ENCODE assay signal across 8 mouse cellular contexts in genomic region chr5:139324691-139325394, GRCm38 (mm10). TPM values are rescaled to one million over a fixed set of nuclear protein-coding genes. Genes with fewer than 3 reads are reported as not detected.
DNase-seq lines count a peak whose midpoint lies in the region; ATAC-seq and TF ChIP-seq lines count a peak whose summit lies in the region.

No protein-coding gene starts in this region.

- H3K79me2 ChIP-seq in liver, adult 2 months (ENCODE audit: control insufficient read depth, insufficient read depth, low read length): no peaks in the 10 kb centered on the region

- ATAC-seq in forebrain, embryonic 11.5 days (replicated peaks; ENCODE audit: low FRiP score): peak; percentile 45; the same call in 1 of the 2 replicates
- peak; percentile 67 for ATAC-seq in inflammation-experienced regulatory T-cells, adult 6 months
- peak; percentile 55 for ATAC-seq in midbrain, embryonic 16.5 days
- peak; percentile 39; the same call in 1 of the 2 replicates for ATAC-seq in stomach, embryonic 16.5 days (ENCODE audit: insufficient read depth, low FRiP score)

- no peaks in the 10 kb centered on the region for H3K36me3 ChIP-seq in forebrain, embryonic 11.5 days (ENCODE audit: control insufficient read depth, insufficient read depth, low read length)
- no peaks in the 10 kb centered on the region for H3K36me3 ChIP-seq in liver, adult 2 months (ENCODE audit: control insufficient read depth, insufficient read depth, low read length)
- no peaks in the 10 kb centered on the region for H3K36me3 ChIP-seq in midbrain, embryonic 16.5 days (ENCODE audit: control insufficient read depth, insufficient read depth, low read length)
- H3K36me3 ChIP-seq in stomach, embryonic 16.5 days (ENCODE audit: control insufficient read depth, insufficient read depth, low read length): no peaks in the 10 kb centered on the region

- TF ChIP-seq CTCF in liver, adult 2 months (IDR thresholded peaks at IDR 0.05; ENCODE audit: low read depth, low read length): no peak

- peaks cover 31% of the 10 kb centered on the region for H3K27me3 ChIP-seq in forebrain, embryonic 11.5 days (ENCODE audit: control insufficient read depth, insufficient read depth, low read length)
- H3K27me3 ChIP-seq in liver, adult 2 months (ENCODE audit: control insufficient read depth, insufficient read depth, low read length): peaks cover 4% of the 10 kb centered on the region; the same call in 1 of the 2 replicates
- H3K27me3 ChIP-seq in midbrain, embryonic 16.5 days (ENCODE audit: control insufficient read depth, insufficient read depth, low read depth, low read length): peaks cover 8% of the 10 kb centered on the region; the same call in 1 of the 2 replicates
- peaks cover 18% of the 10 kb centered on the region for H3K27me3 ChIP-seq in stomach, embryonic 16.5 days (ENCODE audit: control insufficient read depth, insufficient read depth, low read length)

- H3K27ac ChIP-seq in forebrain, embryonic 11.5 days (ENCODE audit: low read depth, low read length): no peak overlapping the region
- H3K27ac ChIP-seq in liver, adult 2 months (replicated peaks; ENCODE audit: insufficient read depth, low read depth, low read length): no peak overlapping the region
- H3K27ac ChIP-seq in midbrain, embryonic 16.5 days (ENCODE audit: low read length): peak overlapping the region; percentile 78
- peak overlapping the region; percentile 42; the same call in 1 of the 2 replicates for H3K27ac ChIP-seq in stomach, embryonic 16.5 days (ENCODE audit: low read length)

- DNase-seq in gastrocnemius, adult 18-20 months (ENCODE audit: low spot score): peak; percentile 17
- no peak for DNase-seq in gastrocnemius, postnatal 4 days (ENCODE audit: low spot score in 2 of 2)
- peak; percentile 39 for DNase-seq in T-cell, adult 2 months (ENCODE audit: low spot score)
- peak; percentile 70 for DNase-seq in forebrain, embryonic 11.5 days (ENCODE audit: low spot score)
- DNase-seq in liver, adult 2 months (ENCODE audit: extremely low read depth, low read depth, low spot score): no peak

- 0 out of 2 replicates have a peak, but pooled peaks cover 3% of the 10 kb centered on the region for H3K4me1 ChIP-seq in forebrain, embryonic 11.5 days (replicated peaks; ENCODE audit: control insufficient read depth, insufficient read depth, low read length)
- no peaks in the 10 kb centered on the region for H3K4me1 ChIP-seq in liver, adult 2 months (ENCODE audit: control insufficient read depth, insufficient read depth, low read length)
- H3K4me1 ChIP-seq in midbrain, embryonic 16.5 days (ENCODE audit: control insufficient read depth, insufficient read depth, low read length): peaks cover 15% of the 10 kb centered on the region
- H3K4me1 ChIP-seq in stomach, embryonic 16.5 days (ENCODE audit: control insufficient read depth, insufficient read depth, low read length): peaks cover 19% of the 10 kb centered on the region

- 8% methylated on average over 11 of the region's 62 CpGs for WGBS in forebrain, embryonic 11.5 days
- 4% methylated on average over 62 of the region's 62 CpGs for WGBS in liver, adult 2 months
- 2% methylated on average over 57 of the region's 62 CpGs for WGBS in midbrain, embryonic 16.5 days
- 2% methylated on average over 46 of the region's 62 CpGs for WGBS in stomach, embryonic 16.5 days

- no peak for TF ChIP-seq POLR2A in liver, adult 2 months (IDR thresholded peaks at IDR 0.05; ENCODE audit: extremely low read depth, insufficient read depth, low read length)

- peak overlapping the region; percentile 93 for H3K4me2 ChIP-seq in forebrain, embryonic 11.5 days (ENCODE audit: low read depth, low read length, severe bottlenecking)
- peak overlapping the region; percentile 69 for H3K4me2 ChIP-seq in midbrain, embryonic 16.5 days (ENCODE audit: low read length)
- peak overlapping the region; percentile 88 for H3K4me2 ChIP-seq in stomach, embryonic 16.5 days (ENCODE audit: low read depth, low read length)

- peak overlapping the region; percentile 67 for H3K4me3 ChIP-seq in forebrain, embryonic 11.5 days (ENCODE audit: low read depth, low read length)
- H3K4me3 ChIP-seq in liver, adult 2 months (ENCODE audit: insufficient read depth, low read depth, low read length): peak overlapping the region; percentile 20
- peak overlapping the region; percentile 80 for H3K4me3 ChIP-seq in midbrain, embryonic 16.5 days (ENCODE audit: low read depth, low read length)
- peak overlapping the region; percentile 69 for H3K4me3 ChIP-seq in stomach, embryonic 16.5 days (replicated peaks; ENCODE audit: low read length)

- H3K9ac ChIP-seq in forebrain, embryonic 11.5 days (ENCODE audit: low read length): peak overlapping the region; percentile 63
- peak overlapping the region; percentile 63 for H3K9ac ChIP-seq in liver, adult 2 months (ENCODE audit: low read depth, low read length)
- H3K9ac ChIP-seq in midbrain, embryonic 16.5 days (ENCODE audit: low read depth, low read length): peak overlapping the region; percentile 91
- peak overlapping the region; percentile 83 for H3K9ac ChIP-seq in stomach, embryonic 16.5 days (ENCODE audit: low read length)

- no peaks in the 10 kb centered on the region for H3K9me3 ChIP-seq in forebrain, embryonic 11.5 days (ENCODE audit: control insufficient read depth, low read length)
- H3K9me3 ChIP-seq in midbrain, embryonic 16.5 days (replicated peaks; ENCODE audit: control insufficient read depth, low read length, poor library complexity, severe bottlenecking): no peaks in the 10 kb centered on the region
- H3K9me3 ChIP-seq in stomach, embryonic 16.5 days (replicated peaks; ENCODE audit: control insufficient read depth, low read length): no peaks in the 10 kb centered on the region

RNA-seq across cellular contexts. Expression of gene Adap1, which starts 0.6 kb away (rescaled TPM):
- 1 to 10 TPM in 1 of 2 experiments, under 1 TPM in 1; 0.66 to 1.4 TPM for total RNA-seq in gastrocnemius, adult 18-20 months (2021)
- 1 to 10 TPM; 5.4 to 6.9 TPM for total RNA-seq in gastrocnemius, postnatal 4 days (2021)
- polyA plus RNA-seq in forebrain, embryonic 11.5 days (2014; fragmentation: Nextera tagmentation; extraction: Ambion mirVana): 1.9 and 2.0 TPM in 2 replicates
- 10 to 100 TPM in 1 of 3 experiments, 1 to 10 TPM in 2; 3.0 to 13.5 (median 3.7) TPM for polyA plus RNA-seq in inflammation-experienced regulatory T-cells, adult 6 months (2017; shearing (Covaris generic))
- total RNA-seq in liver, adult 2 months (2014; rRNA removed): 1.5 TPM in 2 replicates
- 0.60 and 1.3 TPM in 2 replicates for polyA plus RNA-seq in liver, adult 2 months (2012; rRNA removed)
- polyA plus RNA-seq in midbrain, embryonic 16.5 days (2015; fragmentation: Nextera tagmentation; extraction: Ambion mirVana): 66.9 and 68.5 TPM in 2 replicates
- polyA plus RNA-seq in stomach, embryonic 16.5 days (2015; fragmentation: Nextera tagmentation; extraction: Ambion mirVana): 2.4 and 2.6 TPM in 2 replicates

RNA-seq across cellular contexts. Expression of gene Cox19, which starts 26.4 kb away (rescaled TPM):
- 10 to 100 TPM; 55.0 to 68.4 TPM for total RNA-seq in gastrocnemius, adult 18-20 months (2021)
- total RNA-seq in gastrocnemius, postnatal 4 days (2021): 10 to 100 TPM; 58.0 to 61.4 TPM
- polyA plus RNA-seq in forebrain, embryonic 11.5 days (2014; fragmentation: Nextera tagmentation; extraction: Ambion mirVana): 103 and 130 TPM in 2 replicates
- 10 to 100 TPM; 52.5 to 66.7 (median 65.2) TPM for polyA plus RNA-seq in inflammation-experienced regulatory T-cells, adult 6 months (2017; shearing (Covaris generic))
- 23.6 and 25.2 TPM in 2 replicates for total RNA-seq in liver, adult 2 months (2014; rRNA removed)
- 82.4 and 86.1 TPM in 2 replicates for polyA plus RNA-seq in liver, adult 2 months (2012; rRNA removed)
- 102 and 105 TPM in 2 replicates for polyA plus RNA-seq in midbrain, embryonic 16.5 days (2015; fragmentation: Nextera tagmentation; extraction: Ambion mirVana)
- 107 and 114 TPM in 2 replicates for polyA plus RNA-seq in stomach, embryonic 16.5 days (2015; fragmentation: Nextera tagmentation; extraction: Ambion mirVana)

RNA-seq across cellular contexts. Expression of gene Cyp2w1, which starts 27.6 kb away (rescaled TPM):
- total RNA-seq in gastrocnemius, adult 18-20 months (2021): not detected
- not detected for total RNA-seq in gastrocnemius, postnatal 4 days (2021)
- polyA plus RNA-seq in forebrain, embryonic 11.5 days (2014; fragmentation: Nextera tagmentation; extraction: Ambion mirVana): not detected in 2 replicates
- polyA plus RNA-seq in inflammation-experienced regulatory T-cells, adult 6 months (2017; shearing (Covaris generic)): not detected
- total RNA-seq in liver, adult 2 months (2014; rRNA removed): not detected in 2 replicates
- polyA plus RNA-seq in liver, adult 2 months (2012; rRNA removed): not detected in 2 replicates
- polyA plus RNA-seq in midbrain, embryonic 16.5 days (2015; fragmentation: Nextera tagmentation; extraction: Ambion mirVana): not detected in 2 replicates
- 11.4 and 11.5 TPM in 2 replicates for polyA plus RNA-seq in stomach, embryonic 16.5 days (2015; fragmentation: Nextera tagmentation; extraction: Ambion mirVana)

RNA-seq across cellular contexts. Expression of gene Gpr146, which starts 52.7 kb away (rescaled TPM):
- 10 to 100 TPM; 21.8 to 28.9 TPM for total RNA-seq in gastrocnemius, adult 18-20 months (2021)
- 10 to 100 TPM in 1 of 2 experiments, 1 to 10 TPM in 1; 8.8 to 10.2 TPM for total RNA-seq in gastrocnemius, postnatal 4 days (2021)
- polyA plus RNA-seq in forebrain, embryonic 11.5 days (2014; fragmentation: Nextera tagmentation; extraction: Ambion mirVana): 1.8 and 1.9 TPM in 2 replicates
- 1 to 10 TPM; 3.9 to 5.8 (median 5.2) TPM for polyA plus RNA-seq in inflammation-experienced regulatory T-cells, adult 6 months (2017; shearing (Covaris generic))
- 36.5 and 57.1 TPM in 2 replicates for total RNA-seq in liver, adult 2 months (2014; rRNA removed)
- 43.5 and 70.7 TPM in 2 replicates for polyA plus RNA-seq in liver, adult 2 months (2012; rRNA removed)
- polyA plus RNA-seq in midbrain, embryonic 16.5 days (2015; fragmentation: Nextera tagmentation; extraction: Ambion mirVana): 2.5 and 2.9 TPM in 2 replicates
- polyA plus RNA-seq in stomach, embryonic 16.5 days (2015; fragmentation: Nextera tagmentation; extraction: Ambion mirVana): 3.1 and 4.2 TPM in 2 replicates

Comparison
In these comparisons a context has a peak if more than half of its experiments do, and no peak if none do; other contexts are left out.
1. DNase-seq: peak in gastrocnemius, adult 18-20 months (single experiment), T-cell, adult 2 months (single experiment) and forebrain, embryonic 11.5 days (single experiment); none in gastrocnemius, postnatal 4 days (0 of 2) and liver, adult 2 months (single experiment).
2. H3K27ac ChIP-seq: peak in midbrain, embryonic 16.5 days (single experiment) and stomach, embryonic 16.5 days (single experiment); none in forebrain, embryonic 11.5 days (single experiment) and liver, adult 2 months (single experiment).
3. H3K4me3 ChIP-seq: peak in every context shown above with its lines; median percentile 80 in midbrain, embryonic 16.5 days; 69 in stomach, embryonic 16.5 days; 67 in forebrain, embryonic 11.5 days; 20 in liver, adult 2 months.
4. RNA of gene Cyp2w1, which starts 27.6 kb away (polyA plus RNA-seq): 11.4 to 11.5 TPM in stomach, embryonic 16.5 days; not detected in forebrain, embryonic 11.5 days, not detected in inflammation-experienced regulatory T-cells, adult 6 months, not detected in liver, adult 2 months and not detected in midbrain, embryonic 16.5 days; every median in the first group is over 10 times any median in the second.
5. Peak in every context shown above with its lines, with median percentiles within 50 percentile points of each other: ATAC-seq, H3K4me2 ChIP-seq and H3K9ac ChIP-seq.